Mouse (Mus musculus): ENCODE measurements at regions not wholly inside any gene's neighbourhood (a gene's known extent, or its start where the extent isn't known, plus 50 kb on each side); places are given as distances from the start of the nearest gene placed in this dataset.

DNA sequence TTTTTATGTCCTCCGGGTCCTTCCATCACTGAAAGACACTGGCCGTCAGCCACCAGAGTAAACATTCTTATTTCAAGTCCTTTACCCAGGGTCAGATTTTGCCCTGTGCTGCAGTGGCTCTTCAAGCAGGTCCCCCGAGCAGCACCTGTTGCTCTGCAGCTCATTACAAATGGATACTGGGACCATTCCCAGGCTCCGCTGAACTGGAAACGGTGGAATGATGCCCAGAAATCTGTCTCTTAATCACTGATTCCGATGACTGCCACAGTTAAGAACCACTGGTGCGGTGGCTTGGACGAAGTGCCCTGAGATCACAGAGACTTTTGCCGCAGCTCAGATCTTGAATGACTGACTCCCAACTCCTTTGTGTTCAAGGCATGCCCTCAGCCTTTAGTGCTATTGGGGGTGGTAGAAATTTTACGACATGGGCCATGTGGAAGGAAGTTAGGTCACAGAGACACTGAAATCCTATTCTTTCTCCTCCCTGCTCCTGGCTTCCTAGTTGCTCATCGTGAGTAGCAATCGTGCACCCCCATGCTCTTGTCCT lies 179.6 kb upstream of the Prickle1 start:
- DNase-seq: no peak

DNA sequence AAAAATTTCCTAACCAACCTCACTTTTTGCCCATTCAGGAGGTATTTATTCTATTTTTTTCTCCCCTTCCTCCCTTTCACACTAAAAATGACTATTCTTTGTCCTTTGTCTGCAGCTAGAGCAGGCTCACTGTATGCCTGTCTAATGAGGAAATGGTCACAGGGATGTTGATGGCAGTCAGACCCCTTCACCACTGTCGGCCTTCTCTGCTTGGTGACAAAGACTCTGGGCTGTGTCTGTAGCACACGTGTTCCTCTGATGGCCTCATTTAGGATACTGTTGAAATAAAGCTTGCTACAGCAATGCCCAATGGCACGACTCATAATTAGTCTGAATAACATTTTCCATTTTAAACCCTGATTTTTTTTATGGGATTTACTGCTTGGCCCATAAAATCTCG lies 178.6 kb upstream of the Prickle1 start:
- no peak for DNase-seq

DNA sequence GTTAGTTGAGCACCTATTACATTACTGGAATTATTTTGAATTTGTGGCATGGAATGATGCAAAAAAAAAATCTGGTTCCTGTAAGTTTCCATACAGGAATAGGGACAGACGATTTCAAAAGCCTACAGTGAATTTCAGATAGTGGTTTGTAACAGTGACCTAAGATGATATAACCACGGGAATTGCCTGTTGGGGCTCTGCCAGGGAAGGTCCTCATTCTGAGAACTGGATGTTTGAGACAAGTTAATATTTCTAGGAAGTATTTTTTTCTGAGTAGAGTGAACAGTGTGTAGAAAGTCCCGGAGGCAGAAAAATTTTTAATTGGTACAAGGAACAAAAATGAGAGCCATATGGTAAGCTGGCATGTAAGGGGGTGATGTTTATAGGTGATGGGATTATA lies 171.3 kb upstream of the Prickle1 start:
- no peak for DNase-seq

DNA sequence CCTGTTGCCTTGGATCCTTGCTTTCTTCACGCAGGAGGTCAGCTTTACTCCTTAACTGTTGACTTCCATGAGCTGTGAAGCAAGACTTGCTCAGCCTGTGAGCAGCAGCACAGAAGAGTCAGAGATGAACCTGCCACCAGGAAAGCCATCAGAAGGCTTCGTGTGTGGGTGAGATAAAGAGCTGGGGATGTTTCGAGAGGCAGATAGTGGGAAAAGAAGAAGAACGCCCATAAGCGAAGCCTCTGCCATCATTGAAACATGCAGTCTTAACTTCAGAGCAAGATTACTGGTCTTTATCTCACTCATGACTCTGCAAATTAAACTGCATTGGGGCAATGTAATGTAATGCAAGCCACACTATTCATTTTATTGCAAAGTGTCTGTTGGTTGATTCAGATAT lies 167.4 kb upstream of the Prickle1 start:
- no peak for DNase-seq

DNA sequence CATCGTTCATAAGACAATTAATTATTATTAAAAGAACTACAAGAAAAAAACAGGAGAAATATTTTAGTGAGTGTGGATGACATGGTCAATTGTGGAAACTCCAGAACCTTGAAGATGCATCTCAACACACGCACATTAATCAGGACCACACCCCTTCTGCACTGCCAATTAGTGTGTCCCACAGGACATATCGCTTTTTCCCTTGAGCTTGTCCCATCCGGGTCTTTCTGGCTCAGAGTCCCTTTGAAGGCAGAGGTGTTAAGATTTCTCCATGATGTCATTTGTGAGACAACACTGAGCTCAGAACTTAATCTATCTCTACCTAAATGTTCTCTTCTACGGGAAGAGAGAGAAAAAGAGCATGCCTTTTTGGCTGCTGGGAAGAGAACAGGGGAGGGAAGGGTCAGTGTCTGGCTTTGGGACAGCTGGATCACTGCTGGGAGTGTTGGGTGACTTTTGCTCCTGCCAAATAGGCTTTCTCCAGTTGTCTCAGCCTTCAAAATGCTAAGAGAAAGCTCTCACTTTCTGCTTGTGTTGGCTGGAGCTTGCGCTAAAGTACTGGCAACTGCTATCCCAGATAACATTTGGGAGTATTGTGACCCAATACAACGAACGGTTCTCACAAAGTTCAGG lies 162.6 kb upstream of the Prickle1 start:
- DNase-seq: no peak

DNA sequence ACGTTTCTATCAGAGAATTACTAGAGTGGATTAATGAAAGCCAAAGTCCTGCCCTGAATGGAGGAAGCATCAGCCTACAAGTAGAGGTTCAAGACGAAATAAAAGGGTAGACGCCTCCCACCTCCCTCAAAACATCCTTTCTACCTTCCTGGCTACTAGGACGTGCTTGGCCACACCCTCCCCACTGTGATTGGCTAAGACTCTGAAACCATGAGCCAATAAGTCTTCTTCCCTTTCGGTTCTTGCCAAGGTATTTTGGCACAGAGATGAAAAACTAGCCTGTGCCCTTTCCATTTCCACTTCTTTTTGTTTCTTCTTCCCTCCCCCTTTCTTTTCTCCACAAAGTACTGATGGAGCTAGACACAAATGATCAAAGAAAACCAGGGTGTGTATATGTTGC lies 160.3 kb upstream of the Prickle1 start:
- no peak for DNase-seq

DNA sequence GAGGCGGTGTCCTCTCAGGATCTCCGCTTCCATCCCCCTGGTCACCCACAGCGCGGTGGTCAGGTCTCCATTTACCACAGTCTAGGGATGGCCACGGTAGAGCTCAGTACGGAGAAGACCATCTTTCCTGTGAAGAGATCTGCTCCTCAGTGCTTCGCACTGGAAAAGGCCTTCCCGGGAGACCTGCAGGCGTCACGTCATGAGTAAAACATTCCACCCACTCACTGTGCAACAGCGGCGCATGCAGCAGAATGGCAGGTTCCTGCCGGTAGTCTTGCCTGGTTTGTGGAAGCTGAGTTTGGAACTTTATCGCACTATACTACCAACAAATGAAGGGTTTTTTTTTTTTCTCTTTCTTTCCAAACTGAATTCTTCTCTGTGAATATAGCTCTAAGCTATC lies 156.1 kb upstream of the Prickle1 start:
- DNase-seq: no peak

DNA sequence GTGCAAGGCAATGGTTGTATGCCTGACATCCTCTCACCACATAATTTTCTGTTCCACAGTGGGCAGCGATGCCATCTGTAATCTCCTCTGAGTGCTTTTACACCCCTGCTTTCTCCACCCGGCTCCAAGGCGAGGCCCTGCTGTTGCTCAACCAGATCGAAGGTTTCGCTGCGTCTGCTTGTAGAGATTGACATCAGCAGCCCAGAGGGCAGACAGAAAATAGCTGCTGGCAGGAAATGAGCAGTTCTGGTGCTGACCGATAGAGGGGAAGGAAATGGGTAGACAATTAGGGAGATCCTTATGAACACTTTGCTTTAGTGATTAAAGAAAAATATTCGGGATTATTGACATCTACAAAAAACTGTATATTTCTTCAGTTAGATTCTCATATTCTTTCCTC lies 155.3 kb upstream of the Prickle1 start:
- no peak for DNase-seq

DNA sequence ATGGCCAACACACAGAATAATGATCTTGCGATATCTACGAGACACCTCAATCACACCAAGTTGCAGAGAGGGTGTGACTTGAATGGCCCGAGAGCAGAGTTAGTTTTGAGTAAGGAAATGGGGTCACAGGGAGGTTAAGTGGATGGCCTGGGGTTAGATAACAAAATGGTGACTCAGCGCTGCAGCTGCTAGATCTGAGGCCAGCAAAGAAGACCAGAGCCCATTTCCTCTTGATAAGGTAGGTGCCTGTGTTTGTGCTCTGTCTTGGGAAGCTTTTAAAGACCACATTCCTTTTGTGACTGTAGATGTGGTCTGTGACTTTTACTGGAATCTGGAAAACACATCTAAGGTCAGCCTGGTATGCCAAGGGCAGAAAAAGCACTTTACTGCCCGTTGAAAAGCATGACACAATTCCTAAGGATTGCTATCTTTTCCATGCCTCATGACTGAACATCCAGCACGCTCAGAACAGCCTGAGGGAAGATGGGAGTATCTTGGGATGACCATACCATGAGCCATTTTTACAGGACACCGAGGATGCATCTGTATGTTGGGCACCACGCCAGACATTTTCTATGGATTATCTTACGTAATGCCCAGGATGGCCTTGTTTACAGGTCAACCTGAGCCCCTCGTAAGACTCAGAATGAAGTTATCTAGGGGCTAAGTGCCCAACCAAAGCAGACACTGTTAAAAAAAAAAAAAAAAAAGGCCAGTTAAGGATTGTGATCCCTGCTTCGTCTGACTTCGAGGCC lies 148.7 kb upstream of the Prickle1 start:
- DNase-seq: no peak

DNA sequence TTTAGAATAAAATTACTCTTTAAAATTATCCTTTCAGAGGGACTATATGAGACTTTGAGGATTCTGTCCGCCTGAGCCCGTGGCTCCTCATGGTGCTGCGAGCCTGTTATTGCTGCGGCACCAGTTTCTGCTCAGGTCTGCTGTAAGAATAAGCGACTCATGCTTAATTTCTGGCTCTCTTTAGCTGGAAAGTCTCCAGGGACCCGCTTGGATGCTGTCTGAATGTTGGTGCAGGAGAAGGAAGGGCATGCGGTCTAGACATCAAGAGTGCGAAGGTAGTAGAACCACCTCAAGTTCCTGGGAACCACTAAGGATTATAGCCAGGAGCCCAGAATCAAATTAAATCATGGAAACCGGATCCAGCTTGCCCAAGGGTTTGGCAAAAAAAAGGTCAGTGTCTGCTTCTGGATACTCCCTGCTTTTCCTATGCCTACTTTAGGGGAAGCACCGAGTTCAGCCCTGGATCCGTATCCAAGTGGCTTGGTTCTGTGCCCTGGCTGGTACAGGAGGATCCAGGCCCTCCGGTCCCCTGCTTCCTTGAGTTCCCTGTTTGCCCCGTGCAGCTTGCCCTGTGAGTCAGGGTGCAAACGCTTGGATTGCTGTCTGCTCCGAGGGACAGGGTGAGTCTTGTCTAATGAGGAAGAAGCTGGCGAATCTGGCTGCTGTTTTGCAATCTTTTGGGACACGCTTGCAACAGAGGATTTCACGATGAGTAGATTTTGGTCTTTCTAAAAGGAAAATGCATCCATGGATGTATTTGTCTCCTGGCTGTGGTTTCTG lies 138.2 kb upstream of the Prickle1 start:
- no peak for DNase-seq

DNA sequence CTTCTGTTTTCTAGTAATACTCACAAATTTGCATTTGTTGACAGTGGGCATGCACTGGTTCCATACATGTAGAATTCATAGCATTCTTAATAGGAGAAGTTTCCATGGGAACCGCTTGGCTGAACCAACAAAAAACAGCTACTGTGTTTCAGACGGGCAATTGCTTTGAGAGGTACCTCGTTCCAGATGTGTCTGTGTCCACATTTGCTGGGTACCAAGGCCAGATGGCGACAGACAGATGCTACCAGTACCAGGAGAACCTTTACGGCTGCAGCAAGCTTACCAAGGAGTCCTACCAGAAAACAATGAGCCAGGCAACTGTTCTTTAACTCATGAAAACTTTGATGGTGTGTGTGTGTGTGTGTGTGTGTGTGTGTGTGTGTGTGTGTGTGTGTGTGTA lies 137.1 kb upstream of the Prickle1 start:
- DNase-seq: no peak

DNA sequence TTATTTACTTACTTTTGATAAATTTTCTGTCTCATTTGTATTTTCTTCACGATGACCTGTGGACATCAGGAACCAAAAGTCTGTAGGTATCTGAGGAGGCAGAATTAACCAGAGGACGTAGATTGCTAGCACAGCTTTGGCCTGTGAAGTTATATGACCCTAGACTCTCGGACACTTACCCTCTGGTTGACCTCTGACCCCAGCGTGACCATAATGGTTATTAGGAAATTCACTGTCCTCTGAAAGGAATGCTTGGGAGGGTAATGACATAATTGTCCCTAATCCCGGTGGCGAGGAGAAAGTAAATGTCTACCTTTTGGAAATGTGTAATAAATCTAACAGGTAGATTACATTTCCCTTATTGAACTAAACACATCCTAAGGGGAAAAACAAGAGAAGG lies 135.5 kb upstream of the Prickle1 start:
- no peak for DNase-seq

DNA sequence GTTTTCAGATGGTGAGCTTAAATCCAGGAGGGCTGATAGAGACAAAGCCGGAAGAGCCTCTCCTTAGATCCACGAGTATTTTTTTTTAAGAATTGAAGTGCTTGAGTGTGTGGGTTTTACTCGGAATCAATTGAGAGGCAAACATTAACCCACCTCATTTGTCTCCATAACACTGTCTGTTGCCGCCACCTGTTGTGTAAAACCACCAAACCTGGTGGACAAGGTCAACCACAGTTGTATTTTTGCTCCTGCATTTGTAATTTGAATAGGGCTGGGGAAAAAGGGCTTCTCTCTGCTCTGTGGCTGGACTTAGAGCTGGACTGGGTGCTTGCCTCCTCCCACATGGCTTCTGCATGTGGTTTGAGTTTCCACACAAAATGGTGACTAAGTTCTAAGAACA lies 119.8 kb upstream of the Prickle1 start:
- DNase-seq: no peak

DNA sequence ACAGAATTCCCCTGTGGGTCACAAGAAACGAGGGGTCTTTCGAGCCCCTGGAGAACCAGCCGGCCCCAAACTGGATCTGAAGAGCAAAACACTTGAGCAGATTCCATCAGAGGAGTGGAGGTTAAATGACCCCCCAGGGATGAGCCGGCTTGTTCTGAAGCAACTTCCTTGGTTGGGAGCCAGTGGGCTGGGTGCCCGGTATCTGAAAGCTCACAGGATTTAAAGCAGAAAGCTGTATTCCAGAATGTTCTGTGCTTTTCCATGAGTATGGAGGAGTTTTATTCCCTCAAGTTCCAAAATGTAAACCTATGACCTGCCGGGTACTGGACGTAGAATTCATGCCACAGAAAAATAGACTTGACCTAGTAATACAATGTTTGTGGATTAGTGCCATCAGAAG lies 117.7 kb upstream of the Prickle1 start:
- no peak for DNase-seq

DNA sequence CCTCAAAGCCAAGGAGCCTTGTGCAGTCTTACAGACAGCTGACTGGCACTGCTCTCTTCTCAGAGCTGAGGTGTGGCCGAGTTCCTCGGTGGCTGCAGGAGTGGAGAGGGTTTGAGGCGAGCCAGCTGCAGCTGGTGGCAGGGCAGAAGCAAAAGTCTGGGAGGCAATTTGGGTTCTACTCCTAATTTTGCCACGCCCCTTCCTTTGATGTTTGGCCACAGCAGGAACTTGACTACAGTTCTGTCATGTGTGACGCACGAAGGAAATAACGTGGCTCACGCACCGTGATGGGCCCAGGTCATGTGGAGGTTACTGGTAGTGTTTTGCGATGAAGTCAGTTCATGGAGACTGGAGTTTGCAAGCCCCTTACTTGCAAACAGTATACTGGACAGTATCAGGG lies 116.9 kb upstream of the Prickle1 start:
- no peak for DNase-seq

DNA sequence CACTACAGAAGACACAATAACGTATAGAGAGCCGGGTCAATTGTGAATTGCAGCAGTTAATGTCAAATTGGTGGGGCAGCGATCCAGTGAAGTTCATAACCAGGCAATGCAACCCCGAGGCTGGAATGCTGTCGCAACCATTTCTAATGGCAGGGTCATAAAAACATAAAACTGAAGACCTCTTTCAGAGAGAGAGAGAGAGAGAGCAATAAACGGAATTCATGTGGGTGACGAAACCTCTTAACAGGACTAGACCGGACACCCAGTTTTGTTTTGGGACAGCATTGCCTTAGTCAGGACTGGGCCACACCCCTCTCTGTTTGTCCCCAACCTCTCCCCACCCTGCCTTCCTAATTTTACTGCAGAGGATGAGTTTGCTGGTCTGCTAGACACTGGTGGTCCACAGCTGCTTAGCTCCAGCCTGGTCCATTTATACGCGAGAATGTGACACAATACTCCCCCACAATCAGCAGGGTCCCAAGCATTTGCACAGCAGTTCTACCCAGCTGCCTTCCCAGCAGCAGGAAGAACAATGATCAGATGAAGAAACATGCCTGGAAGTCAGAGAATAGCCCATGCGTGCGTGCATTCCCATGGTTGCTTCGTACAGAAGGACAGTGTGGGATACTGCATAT lies 115.6 kb upstream of the Prickle1 start:
- DNase-seq: no peak

DNA sequence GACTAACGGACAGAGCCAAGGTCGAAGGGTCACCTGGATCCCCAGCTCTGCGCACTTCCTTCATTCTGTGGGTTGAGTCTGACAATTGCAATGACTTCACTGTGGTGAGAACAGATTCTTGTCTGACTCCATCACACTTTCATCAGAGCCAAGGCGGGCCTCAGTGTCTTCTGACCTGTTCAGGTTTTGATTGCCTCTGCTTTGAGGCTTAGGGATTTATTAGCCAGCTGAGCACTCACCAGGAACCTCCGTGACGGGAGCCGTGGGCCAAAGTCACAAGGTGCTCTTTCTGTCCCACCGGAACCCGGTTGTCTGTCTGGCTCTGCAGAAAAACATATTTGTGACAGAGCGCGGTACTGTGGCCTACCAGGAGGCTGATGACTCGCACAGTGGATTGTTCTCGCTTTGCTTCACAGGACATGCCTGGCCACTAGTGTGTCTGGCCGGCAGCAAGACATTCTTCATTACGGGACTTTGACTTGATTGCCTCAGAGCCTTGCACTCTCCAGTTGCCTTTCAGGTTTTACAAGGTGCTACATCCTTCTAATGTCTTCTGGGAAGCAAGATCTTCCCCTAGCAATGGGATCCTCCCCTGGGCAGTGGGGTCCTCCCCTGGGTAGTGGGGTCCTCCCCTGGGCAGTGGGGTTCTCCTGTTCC lies 114.9 kb upstream of the Prickle1 start:
- no peak for DNase-seq

DNA sequence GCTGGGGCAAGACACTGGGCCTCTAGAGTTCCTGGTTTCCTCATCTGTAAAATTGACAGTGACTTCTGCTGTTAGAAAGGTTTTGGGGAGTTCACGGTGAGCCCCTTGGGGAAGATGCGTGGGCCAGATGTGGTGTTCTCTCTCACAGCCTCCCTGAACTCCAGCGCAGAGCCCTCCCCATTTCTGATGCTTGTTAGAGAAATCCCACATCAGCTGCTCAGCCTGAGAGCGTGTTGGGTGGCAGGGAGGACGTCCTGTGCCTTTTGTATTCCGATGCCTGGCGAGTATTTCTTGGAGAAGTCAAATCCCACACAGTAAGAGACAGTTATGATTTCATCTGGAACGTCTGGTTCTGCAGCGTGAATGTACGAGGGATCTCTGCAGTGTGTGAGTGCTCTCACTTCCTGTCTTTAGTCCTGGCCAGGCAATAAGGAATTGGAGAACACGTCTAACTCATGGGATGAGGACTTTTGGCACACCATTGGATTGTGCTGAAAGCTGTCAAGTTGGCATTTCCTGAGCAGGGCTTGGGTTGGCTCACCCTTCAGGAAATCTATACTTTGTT lies 110.8 kb upstream of the Prickle1 start:
- no peak for DNase-seq

DNA sequence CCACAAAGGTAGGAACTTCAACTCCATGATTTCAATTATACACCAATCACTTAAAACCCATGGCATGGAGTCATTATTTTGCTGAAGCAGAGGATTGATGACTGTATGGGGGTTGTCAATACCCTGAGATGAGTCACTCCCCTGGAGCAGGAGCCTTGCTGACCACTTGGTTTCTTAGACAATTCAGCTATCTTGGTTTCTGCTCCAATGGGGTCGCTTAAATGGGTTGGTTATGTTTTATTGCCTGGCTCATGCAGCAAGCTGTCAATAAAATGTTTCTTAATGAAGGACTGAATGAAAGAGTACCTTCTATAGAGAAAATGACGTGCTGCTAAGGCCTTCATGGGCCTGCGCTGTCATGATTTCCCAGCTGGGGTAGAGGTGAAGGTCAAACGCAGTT lies 110.0 kb upstream of the Prickle1 start:
- DNase-seq: no peak

DNA sequence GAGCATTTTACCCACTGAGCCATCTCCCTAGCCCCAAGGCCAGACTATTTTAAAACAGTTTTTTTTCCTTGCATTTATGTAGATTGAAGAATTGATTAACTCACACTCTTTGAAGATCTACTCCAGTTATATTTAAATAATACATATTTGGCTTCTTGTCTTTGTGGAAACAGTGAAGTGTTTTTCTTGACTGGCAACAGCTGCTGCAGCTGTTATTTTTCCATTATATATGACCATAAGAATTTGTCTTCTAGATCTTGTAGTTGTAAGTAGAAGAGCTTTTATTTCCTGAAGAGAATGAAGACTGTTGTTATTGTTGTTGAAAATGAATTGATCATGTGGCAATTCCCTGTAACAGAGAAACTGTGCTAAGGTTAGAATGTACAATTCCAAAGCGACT lies 109.4 kb upstream of the Prickle1 start:
- DNase-seq: no peak

DNA sequence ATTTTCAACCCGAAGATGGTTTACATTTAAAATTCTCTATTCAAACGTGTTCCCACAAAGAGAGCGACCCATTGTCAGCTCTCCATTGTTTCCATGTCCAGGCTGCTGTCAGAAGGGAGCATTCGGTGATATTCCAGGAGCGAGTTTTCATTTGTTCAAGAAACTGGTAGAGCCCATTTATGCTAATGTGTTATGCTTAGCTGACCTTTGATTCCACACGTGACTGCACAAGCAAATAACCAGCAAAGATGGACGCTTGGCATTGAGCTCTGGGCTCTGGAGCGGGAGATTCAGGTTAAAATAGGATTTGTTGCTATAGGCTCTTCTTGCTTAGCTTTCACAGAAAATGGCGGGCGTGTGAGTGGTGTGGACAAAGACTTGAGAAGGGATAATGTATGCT lies 105.3 kb upstream of the Prickle1 start:
- no peak for DNase-seq

DNA sequence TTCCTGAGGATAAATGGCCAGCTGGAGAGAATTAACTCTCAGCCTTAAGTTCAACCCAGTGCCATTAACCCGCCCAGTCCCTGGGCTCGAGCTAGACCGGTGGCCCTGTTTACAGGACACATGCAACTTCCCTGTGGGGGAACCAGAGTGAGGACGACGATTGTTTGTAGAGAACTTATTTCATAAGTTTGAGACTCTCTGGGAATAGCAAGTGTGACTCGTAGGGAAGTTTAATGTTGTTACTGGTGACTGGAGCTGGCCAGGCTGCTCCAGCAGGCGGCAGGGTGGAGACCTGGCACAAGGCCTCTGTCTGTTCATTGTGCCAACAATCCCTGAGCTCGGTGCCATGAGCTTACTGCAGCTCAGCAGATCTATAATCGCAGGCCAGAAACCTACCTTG lies 104.3 kb upstream of the Prickle1 start:
- DNase-seq: peak; percentile 18

Data from cerebellum, adult 11-12 months (tissue).